Mouse (Mus musculus) limb, embryonic 11.5 days (tissue): ENCODE results near the gene Atp6v1fnb. TPM values are rescaled to one million over a fixed set of nuclear protein-coding genes. Genes with fewer than 3 reads are reported as not detected.
A peak's percentile ranks its signal among the peaks of the same experiment; 100 is the strongest.

Experiments
- ATAC-seq: fragments of 200-750 bp; cut with Nextera tagmentation; 2 replicates; pipeline ENCODE4 v1.8.0; 2017; ENCODE audit warnings: low read depth; ENCODE audit not compliant: insufficient number of reproducible peaks, low FRiP score, low TSS enrichment
- DNase-seq: peaks from one replicate; pipeline ENCODE4 v3.0.0-alpha.2; 2015; ENCODE audit warnings: low spot score
- H3K27ac ChIP-seq: fragments of 300-500 bp; sonication (generic); replicated peaks from 2 replicates; pipeline ENCODE4 v1.5.1; 2014; ENCODE audit warnings: low read depth, mild to moderate bottlenecking, low read length
- H3K27me3 ChIP-seq: fragments of 300-500 bp; sonication (generic); 2 replicates; pipeline ENCODE4 v1.6.1; 2014; ENCODE audit warnings: mild to moderate bottlenecking, low read length, mixed read lengths; ENCODE audit not compliant: control insufficient read depth, insufficient read depth
- H3K36me3 ChIP-seq: fragments of 300-500 bp; sonication (generic); 2 replicates; pipeline ENCODE4 v1.6.1; 2014; ENCODE audit warnings: mild to moderate bottlenecking, low read length, moderate library complexity, mixed read lengths; ENCODE audit not compliant: control insufficient read depth, insufficient read depth
- H3K4me1 ChIP-seq: fragments of 300-500 bp; sonication (generic); 2 replicates; pipeline ENCODE4 v1.6.1; 2014; ENCODE audit warnings: low read length, mixed read lengths; ENCODE audit not compliant: control insufficient read depth, insufficient read depth
- H3K4me2 ChIP-seq: fragments of 300-500 bp; sonication (generic); 2 replicates; pipeline ENCODE4 v1.6.1; 2014; ENCODE audit warnings: low read depth, mild to moderate bottlenecking, moderate library complexity; ENCODE audit not compliant: severe bottlenecking
- H3K4me3 ChIP-seq: fragments of 300-500 bp; sonication (generic); 2 replicates; pipeline ENCODE4 v1.5.1; 2014; ENCODE audit warnings: low read depth, low read length
- H3K9ac ChIP-seq: fragments of 300-500 bp; sonication (generic); 2 replicates; pipeline ENCODE4 v1.6.1; 2014; ENCODE audit warnings: mild to moderate bottlenecking, low read length
- H3K9me3 ChIP-seq: fragments of 300-500 bp; sonication (generic); 2 replicates; pipeline ENCODE4 v1.6.1; 2016; ENCODE audit warnings: low read length; ENCODE audit not compliant: control insufficient read depth
- WGBS: fragments of 180-500 bp; shearing (Covaris S2); extraction: QIAGEN DNeasy Blood & Tissue Kit; methylation state at CpG from one replicate; pipeline ENCODE4 v1.1.7; 2014; 5-methylcytosine and 5-hydroxymethylcytosine counted together
- polyA plus RNA-seq: library from polyadenylated mRNA; unstranded; fragments of >200 nt; fragmentation: Nextera tagmentation; extraction: Ambion mirVana; gene quantifications from 2 replicates; pipeline ENCODE4 v1.2.1, GENCODE M21; 2014

The Atp6v1fnb gene
- polyA plus RNA-seq, 1 experiment from 2014 or later, result not detected

DNA sequence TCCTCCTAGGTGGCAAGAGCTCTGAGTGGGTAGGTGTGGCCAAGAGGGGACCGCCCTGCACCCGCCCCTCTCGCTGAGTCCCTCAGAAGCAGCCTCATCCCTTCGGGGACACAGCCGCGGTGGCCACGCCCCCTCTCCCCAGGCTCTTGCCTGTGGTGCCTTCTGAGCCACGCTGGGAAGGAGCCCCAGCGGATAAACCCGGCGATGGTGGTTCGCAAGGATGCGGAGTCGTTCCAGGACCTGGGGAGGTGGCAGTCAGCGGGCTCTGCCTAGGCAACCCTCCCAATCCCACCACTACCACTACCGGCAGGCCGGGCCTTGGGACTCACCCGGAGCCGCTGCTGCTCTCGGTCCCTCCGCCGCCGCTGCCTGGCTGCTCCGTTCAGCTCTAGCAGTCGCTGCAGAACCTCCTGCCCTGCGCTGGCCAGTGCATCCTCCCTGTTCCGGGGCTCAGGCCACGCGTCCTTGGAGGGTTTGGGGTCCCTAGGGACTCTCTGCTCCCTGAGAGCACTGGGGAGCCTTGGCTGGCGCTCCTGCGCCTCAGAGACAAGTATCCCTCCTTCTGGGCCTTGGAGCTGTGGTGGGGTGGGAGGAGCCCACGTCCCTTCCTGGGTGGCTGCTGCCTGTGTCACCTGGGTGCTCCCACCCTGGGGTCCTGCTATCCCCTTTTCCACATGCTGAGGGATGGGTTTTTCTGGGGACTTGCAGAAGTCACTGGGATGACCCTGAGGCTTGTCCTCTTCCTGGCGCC, 2.9 kb downstream of the Atp6v1fnb start:
- Histone ChIP-seq H3K9ac (peak overlapping the region; percentile 59), H3K27ac (no peak overlapping the region), H3K36me3 (peaks cover 14% of the 10 kb centered on the region; the same call in 1 of the 2 replicates), H3K27me3 (no peaks in the 10 kb centered on the region), H3K4me2 (peak overlapping the region; percentile 77), H3K9me3 (no peaks in the 10 kb centered on the region), H3K4me1 (peaks cover 4% of the 10 kb centered on the region; the same call in 1 of the 2 replicates), H3K4me3 (peak overlapping the region; percentile 41)
- ATAC-seq, result peak; percentile 79
- peak; percentile 84 for DNase-seq
- 2% methylated on average over 33 of the region's 33 CpGs for WGBS

DNA sequence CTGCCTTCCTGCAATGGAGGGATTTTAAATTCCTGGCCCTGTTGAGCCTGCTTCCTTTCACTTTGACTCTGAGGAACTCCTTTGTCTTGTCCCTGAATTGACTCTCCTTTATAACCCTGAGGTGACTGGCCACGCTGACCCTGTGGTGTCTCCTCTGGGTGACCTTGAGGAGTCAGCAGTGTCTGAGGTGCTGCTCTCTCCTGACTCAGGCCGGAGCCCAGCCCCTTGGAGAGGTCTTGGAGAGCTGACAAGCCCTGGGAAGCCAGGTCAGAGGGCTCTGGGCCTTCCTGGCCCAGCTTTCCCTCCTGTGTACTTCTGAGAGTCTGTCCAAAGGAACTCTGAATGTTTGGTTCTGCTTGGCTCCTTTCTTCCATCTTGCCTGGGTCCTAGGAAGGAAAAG, 3.5 kb downstream of the Atp6v1fnb start:
- no peaks in the 10 kb centered on the region for H3K9me3 ChIP-seq
- peaks cover 14% of the 10 kb centered on the region; the same call in 1 of the 2 replicates for H3K36me3 ChIP-seq
- no peak overlapping the region for H3K27ac ChIP-seq
- DNase-seq (no peak), ATAC-seq (no peak)
- no peak overlapping the region for H3K9ac ChIP-seq
- no peak overlapping the region for H3K4me2 ChIP-seq
- H3K4me3 ChIP-seq, result no peak overlapping the region
- 50% methylated on average over 2 of the region's 2 CpGs for WGBS
- no peaks in the 10 kb centered on the region for H3K27me3 ChIP-seq
- H3K4me1 ChIP-seq, result peaks cover 4% of the 10 kb centered on the region; the same call in 1 of the 2 replicates

DNA sequence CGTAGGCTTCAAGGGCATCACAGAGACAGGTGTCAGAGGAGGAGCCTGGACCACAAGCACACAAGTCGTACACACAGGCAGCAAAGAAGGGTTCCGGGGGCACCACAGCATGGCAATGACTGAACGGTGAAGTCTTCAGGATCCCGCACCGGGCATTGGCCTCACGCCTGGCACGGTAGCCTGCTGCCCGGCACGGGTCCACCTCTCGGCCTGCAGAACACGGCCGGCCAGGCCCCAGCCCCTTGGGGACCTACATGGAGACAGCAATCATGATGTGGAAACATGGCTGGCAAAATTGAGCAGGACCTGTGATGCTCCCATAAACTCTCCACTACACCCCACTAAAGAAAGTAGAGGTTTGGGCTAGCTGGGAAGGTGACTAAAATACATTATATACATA, 11.5 kb downstream of the Atp6v1fnb start:
- ATAC-seq, result no peak
- Histone ChIP-seq H3K4me3 (no peak overlapping the region), H3K27ac (no peak overlapping the region), H3K36me3 (peaks cover 3% of the 10 kb centered on the region), H3K9ac (no peak overlapping the region), H3K4me1 (0 out of 2 replicates have a peak, but pooled peaks cover 5% of the 10 kb centered on the region), H3K27me3 (no peaks in the 10 kb centered on the region), H3K4me2 (no peak overlapping the region), H3K9me3 (no peaks in the 10 kb centered on the region)
- DNase-seq, result no peak
- WGBS, result 92% methylated on average over 13 of the region's 13 CpGs

DNA sequence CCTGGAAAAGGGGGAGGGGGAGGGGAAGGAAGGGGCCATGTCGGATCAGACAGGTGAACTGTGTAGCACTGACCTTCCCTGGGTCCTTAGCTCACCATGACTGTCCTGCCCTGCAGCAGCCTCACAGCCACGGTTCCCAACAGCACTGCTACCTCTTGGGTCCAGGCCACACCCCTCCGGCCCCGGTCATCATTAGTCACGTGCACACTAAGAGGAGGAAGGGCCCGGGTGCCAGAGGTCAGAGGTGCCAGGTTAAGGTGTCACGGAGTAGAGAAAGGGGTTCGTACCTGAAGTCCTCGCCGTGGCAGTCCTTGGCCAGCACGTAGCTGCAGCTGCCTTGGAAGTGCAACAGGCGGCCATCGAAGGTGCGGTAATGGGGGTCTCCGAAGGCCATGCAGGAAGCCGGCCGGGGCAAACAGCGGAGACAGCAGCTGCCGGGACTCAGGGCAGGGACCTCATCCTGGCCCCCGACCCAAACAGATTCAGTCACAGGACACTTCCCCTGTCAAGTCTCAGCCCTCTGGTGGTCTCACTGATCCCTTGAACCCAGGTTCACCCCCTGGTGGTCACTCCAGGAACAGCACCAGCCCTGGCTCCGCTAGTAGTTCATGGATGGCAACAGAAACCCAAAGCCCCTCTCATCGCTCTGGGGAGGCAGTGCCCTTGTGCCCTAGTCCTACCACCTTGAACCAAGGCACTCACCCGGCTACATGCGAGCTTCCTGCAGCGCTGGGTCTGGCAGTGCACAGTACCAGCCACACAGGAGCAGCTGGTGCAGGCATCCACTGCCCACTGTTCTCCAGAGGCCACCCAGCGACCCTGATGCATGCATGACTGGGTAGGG, 13.7 kb downstream of the Atp6v1fnb start:
- Histone ChIP-seq H3K4me3 (peak overlapping the region; percentile 17), H3K27ac (no peak overlapping the region), H3K36me3 (peaks cover 3% of the 10 kb centered on the region), H3K4me2 (peak overlapping the region; percentile 52), H3K9me3 (no peaks in the 10 kb centered on the region), H3K9ac (peak overlapping the region; percentile 27; the same call in 1 of the 2 replicates), H3K27me3 (no peaks in the 10 kb centered on the region), H3K4me1 (0 out of 2 replicates have a peak, but pooled peaks cover 5% of the 10 kb centered on the region)
- WGBS, result 13% methylated on average over 26 of the region's 26 CpGs
- DNase-seq (peak; percentile 93), ATAC-seq (peak; percentile 37; the same call in 1 of the 2 replicates)

DNA sequence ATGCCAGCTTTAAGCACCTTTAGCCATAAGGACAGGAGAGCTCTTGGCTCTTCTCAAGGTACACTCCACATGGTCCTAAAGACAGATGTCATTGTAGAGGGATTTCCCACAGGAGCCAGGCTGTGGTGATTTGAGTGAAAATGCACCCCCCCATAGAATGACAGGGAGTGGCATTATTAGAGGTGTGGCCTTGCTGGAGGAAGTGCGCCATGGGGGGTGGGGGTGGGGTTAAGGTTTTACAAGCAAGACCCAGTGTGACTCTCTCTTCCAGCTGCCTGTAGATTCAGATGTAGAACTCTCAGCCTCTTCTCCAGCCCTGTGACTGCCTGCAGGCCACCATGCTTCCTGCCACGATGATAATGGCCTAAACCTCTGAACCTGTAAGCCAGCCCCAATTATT, 14.7 kb downstream of the Atp6v1fnb start:
- Histone ChIP-seq H3K4me3 (no peak overlapping the region), H3K9me3 (no peaks in the 10 kb centered on the region), H3K4me1 (0 out of 2 replicates have a peak, but pooled peaks cover 5% of the 10 kb centered on the region), H3K27me3 (no peaks in the 10 kb centered on the region), H3K27ac (peak overlapping the region; percentile 33; the same call in 1 of the 2 replicates), H3K4me2 (no peak overlapping the region), H3K9ac (no peak overlapping the region), H3K36me3 (peaks cover 5% of the 10 kb centered on the region)
- DNase-seq (no peak), ATAC-seq (no peak)
- 31% methylated on average over 2 of the region's 2 CpGs for WGBS

DNA sequence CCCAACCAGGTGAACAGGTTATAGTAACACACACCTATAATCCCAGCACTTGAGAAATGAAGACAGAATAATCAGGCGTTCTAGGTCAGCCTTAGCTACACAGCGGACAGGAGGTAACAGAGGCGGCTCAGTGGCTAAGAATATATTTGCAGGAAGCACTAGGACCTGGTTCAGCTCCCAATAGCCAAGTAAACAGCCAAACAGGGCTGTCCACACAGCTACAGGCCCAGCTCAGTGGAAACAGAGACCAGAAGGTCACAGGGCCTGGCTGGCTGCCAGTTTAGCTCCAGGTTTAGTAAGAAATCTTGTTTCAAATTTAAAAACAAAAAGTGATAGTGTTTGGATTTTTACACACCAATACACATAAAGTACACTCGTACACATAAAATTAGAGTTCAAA, 22.9 kb downstream of the Atp6v1fnb start:
- no peak overlapping the region for H3K9ac ChIP-seq
- H3K4me1 ChIP-seq, result no peaks in the 10 kb centered on the region
- H3K4me2 ChIP-seq, result no peak overlapping the region
- no peaks in the 10 kb centered on the region; the same call in 1 of the 2 replicates for H3K9me3 ChIP-seq
- ATAC-seq (no peak), DNase-seq (no peak)
- peaks cover 4% of the 10 kb centered on the region; the same call in 1 of the 2 replicates for H3K36me3 ChIP-seq
- 0 out of 2 replicates have a peak, but pooled peaks cover 3% of the 10 kb centered on the region for H3K27me3 ChIP-seq
- 93% methylated on average over 4 of the region's 4 CpGs for WGBS
- no peak overlapping the region for H3K27ac ChIP-seq
- H3K4me3 ChIP-seq, result no peak overlapping the region

DNA sequence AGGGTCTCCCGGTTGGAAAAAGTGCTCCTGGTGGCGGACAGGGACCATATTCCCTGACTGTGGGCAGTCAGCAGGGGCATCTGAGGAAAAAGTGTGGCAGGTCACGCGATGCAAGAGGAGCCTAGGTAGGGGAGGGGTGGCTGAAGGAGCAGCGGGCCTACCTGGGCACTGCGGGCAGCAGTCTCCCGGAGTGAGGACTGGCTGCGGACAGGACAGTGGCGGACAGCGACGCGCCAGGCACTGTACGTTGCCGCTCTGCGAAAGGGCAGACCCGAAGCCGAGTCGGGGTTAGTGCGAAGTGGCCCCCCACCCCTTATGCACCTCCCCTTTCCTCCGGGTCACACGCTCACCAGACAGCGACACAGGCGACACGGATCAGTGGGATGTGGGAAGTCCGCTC, 25.0 kb downstream of the Atp6v1fnb start:
- H3K9me3 ChIP-seq, result no peaks in the 10 kb centered on the region; the same call in 1 of the 2 replicates
- H3K27me3 ChIP-seq, result 0 out of 2 replicates have a peak, but pooled peaks cover 3% of the 10 kb centered on the region
- peaks cover 2% of the 10 kb centered on the region; the same call in 1 of the 2 replicates for H3K36me3 ChIP-seq
- no peak overlapping the region for H3K4me3 ChIP-seq
- no peak overlapping the region for H3K27ac ChIP-seq
- H3K4me2 ChIP-seq, result no peak overlapping the region
- ATAC-seq, result no peak
- H3K4me1 ChIP-seq, result no peaks in the 10 kb centered on the region
- WGBS, result 43% methylated on average over 25 of the region's 25 CpGs
- H3K9ac ChIP-seq, result no peak overlapping the region
- DNase-seq, result no peak

DNA sequence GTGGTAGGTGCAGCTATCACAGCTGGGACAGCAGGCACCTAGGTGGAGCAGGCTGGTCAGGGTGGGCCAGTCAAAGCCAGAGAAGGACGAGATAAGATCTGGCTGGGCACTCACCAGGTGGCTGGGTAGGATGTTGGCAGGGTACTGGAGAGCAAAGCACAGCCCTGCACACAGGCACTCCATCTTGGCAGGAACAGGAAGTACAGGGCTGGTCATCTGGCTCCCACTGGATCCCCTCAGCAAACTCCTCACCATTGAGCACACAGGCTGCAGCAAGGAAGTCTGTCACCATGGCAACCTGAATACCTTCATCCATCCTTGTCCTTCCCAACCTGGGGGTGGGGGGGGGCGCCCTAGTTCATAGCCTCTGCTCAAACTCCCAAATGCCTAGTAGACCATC, 26.6 kb downstream of the Atp6v1fnb start:
- Histone ChIP-seq H3K4me2 (no peak overlapping the region), H3K9ac (no peak overlapping the region), H3K36me3 (peaks cover 2% of the 10 kb centered on the region; the same call in 1 of the 2 replicates), H3K27me3 (0 out of 2 replicates have a peak, but pooled peaks cover 3% of the 10 kb centered on the region), H3K4me3 (no peak overlapping the region), H3K27ac (no peak overlapping the region), H3K9me3 (no peaks in the 10 kb centered on the region; the same call in 1 of the 2 replicates), H3K4me1 (no peaks in the 10 kb centered on the region)
- no peak for DNase-seq
- WGBS, result 58% methylated on average over 2 of the region's 2 CpGs
- no peak for ATAC-seq
